Mouse (Mus musculus): ENCODE data around the gene Rbbp4. TPM values are rescaled to one million over a fixed set of nuclear protein-coding genes. Genes with fewer than 3 reads are reported as not detected.
A peak's percentile ranks its signal among the peaks of the same experiment; 100 is the strongest.

Gene Rbbp4
- polyA plus RNA-seq, 1 experiment from 2014 or later: 153 TPM

GRCm38 (mm10) chr4:129284685-129285084 lies 50.5 kb downstream of the Rbbp4 start:
- WGBS: 91% methylated on average over 2 of the region's 2 CpGs
- 0 out of 2 replicates have a peak, but pooled peaks cover 2% of the 10 kb centered on the region for H3K4me1 ChIP-seq (replicated peaks; ENCODE audit: control insufficient read depth, insufficient read depth)
- TF ChIP-seq CTCF (IDR thresholded peaks at IDR 0.05; ENCODE audit: low read depth): no peak
- TF ChIP-seq EP300 (optimal IDR thresholded peaks at IDR 0.05): no peak
- ATAC-seq (ENCODE audit: low FRiP score, low TSS enrichment): no peak
- no peak overlapping the region for H3K9ac ChIP-seq (ENCODE audit: low read length)
- H3K4me2 ChIP-seq (replicated peaks; ENCODE audit: low read depth): no peak overlapping the region
- DNase-seq (ENCODE audit: low spot score): no peak
- no peaks in the 10 kb centered on the region for H3K27me3 ChIP-seq (ENCODE audit: control insufficient read depth, insufficient read depth, low read length)
- no peak overlapping the region for H3K4me3 ChIP-seq (ENCODE audit: low read depth, low read length)
- H3K27ac ChIP-seq (replicated peaks): no peak overlapping the region
- H3K36me3 ChIP-seq (ENCODE audit: control insufficient read depth, insufficient read depth, low read length): no peaks in the 10 kb centered on the region
- H3K9me3 ChIP-seq (ENCODE audit: control insufficient read depth, low read length): no peaks in the 10 kb centered on the region

GRCm38 (mm10) chr4:129283226-129283625 lies 51.9 kb downstream of the Rbbp4 start:
- ATAC-seq (ENCODE audit: low FRiP score, low TSS enrichment): no peak
- no peak overlapping the region for H3K9ac ChIP-seq (ENCODE audit: low read length)
- 89% methylated on average over 5 of the region's 5 CpGs for WGBS
- TF ChIP-seq CTCF (IDR thresholded peaks at IDR 0.05; ENCODE audit: low read depth): no peak
- no peak for TF ChIP-seq EP300 (optimal IDR thresholded peaks at IDR 0.05)
- no peak overlapping the region for H3K27ac ChIP-seq (replicated peaks)
- H3K27me3 ChIP-seq (ENCODE audit: control insufficient read depth, insufficient read depth, low read length): no peaks in the 10 kb centered on the region
- no peaks in the 10 kb centered on the region for H3K9me3 ChIP-seq (ENCODE audit: control insufficient read depth, low read length)
- DNase-seq (ENCODE audit: low spot score): no peak
- no peaks in the 10 kb centered on the region for H3K36me3 ChIP-seq (ENCODE audit: control insufficient read depth, insufficient read depth, low read length)
- 0 out of 2 replicates have a peak, but pooled peaks cover 2% of the 10 kb centered on the region for H3K4me1 ChIP-seq (replicated peaks; ENCODE audit: control insufficient read depth, insufficient read depth)
- no peak overlapping the region for H3K4me3 ChIP-seq (ENCODE audit: low read depth, low read length)
- no peak overlapping the region for H3K4me2 ChIP-seq (replicated peaks; ENCODE audit: low read depth)

GRCm38 (mm10) chr4:129282786-129283185 lies 52.4 kb downstream of the Rbbp4 start:
- Histone ChIP-seq H3K4me2 (replicated peaks; ENCODE audit: low read depth) (no peak overlapping the region), H3K36me3 (ENCODE audit: control insufficient read depth, insufficient read depth, low read length) (no peaks in the 10 kb centered on the region), H3K9me3 (ENCODE audit: control insufficient read depth, low read length) (no peaks in the 10 kb centered on the region), H3K4me1 (replicated peaks; ENCODE audit: control insufficient read depth, insufficient read depth) (0 out of 2 replicates have a peak, but pooled peaks cover 2% of the 10 kb centered on the region), H3K27me3 (ENCODE audit: control insufficient read depth, insufficient read depth, low read length) (no peaks in the 10 kb centered on the region), H3K27ac (replicated peaks) (no peak overlapping the region), H3K9ac (ENCODE audit: low read length) (no peak overlapping the region), H3K4me3 (ENCODE audit: low read depth, low read length) (no peak overlapping the region)
- 70% methylated on average over 5 of the region's 5 CpGs for WGBS
- ATAC-seq (ENCODE audit: low FRiP score, low TSS enrichment) (no peak), DNase-seq (ENCODE audit: low spot score) (no peak)
- TF ChIP-seq EP300 (optimal IDR thresholded peaks at IDR 0.05) (no peak), CTCF (IDR thresholded peaks at IDR 0.05; ENCODE audit: low read depth) (no peak)

GRCm38 (mm10) chr4:129276453-129276865 lies 58.7 kb downstream of the Rbbp4 start:
- Histone ChIP-seq H3K4me1 (replicated peaks; ENCODE audit: control insufficient read depth, insufficient read depth) (no peaks in the 10 kb centered on the region), H3K27ac (replicated peaks) (no peak overlapping the region), H3K27me3 (ENCODE audit: control insufficient read depth, insufficient read depth, low read length) (no peaks in the 10 kb centered on the region), H3K4me3 (ENCODE audit: low read depth, low read length) (no peak overlapping the region), H3K9me3 (ENCODE audit: control insufficient read depth, low read length) (no peaks in the 10 kb centered on the region), H3K36me3 (ENCODE audit: control insufficient read depth, insufficient read depth, low read length) (no peaks in the 10 kb centered on the region), H3K4me2 (replicated peaks; ENCODE audit: low read depth) (no peak overlapping the region), H3K9ac (ENCODE audit: low read length) (no peak overlapping the region)
- DNase-seq (ENCODE audit: low spot score) (peak; percentile 97), ATAC-seq (ENCODE audit: low FRiP score, low TSS enrichment) (peak; percentile 58)
- WGBS: under 1% methylated on average over 18 of the region's 18 CpGs
- TF ChIP-seq EP300 (optimal IDR thresholded peaks at IDR 0.05): no peak
- TF ChIP-seq CTCF (IDR thresholded peaks at IDR 0.05; ENCODE audit: low read depth): peak; percentile 100

- Histone ChIP-seq H3K4me3 (ENCODE audit: low read depth, low read length) (peak overlapping the region; percentile 13; the same call in 1 of the 2 replicates), H3K9ac (ENCODE audit: low read length) (peak overlapping the region; percentile 47; the same call in 1 of the 2 replicates), H3K4me2 (replicated peaks; ENCODE audit: low read depth) (peak overlapping the region; percentile 20; the same call in 1 of the 2 replicates), H3K27ac (replicated peaks) (peak overlapping the region; percentile 83), H3K9me3 (ENCODE audit: control insufficient read depth, low read length) (no peaks in the 10 kb centered on the region), H3K36me3 (ENCODE audit: control insufficient read depth, insufficient read depth, low read length) (no peaks in the 10 kb centered on the region), H3K27me3 (ENCODE audit: control insufficient read depth, insufficient read depth, low read length) (no peaks in the 10 kb centered on the region), H3K4me1 (replicated peaks; ENCODE audit: control insufficient read depth, insufficient read depth) (no peaks in the 10 kb centered on the region)
- TF ChIP-seq EP300 (optimal IDR thresholded peaks at IDR 0.05) (no peak), CTCF (IDR thresholded peaks at IDR 0.05; ENCODE audit: low read depth) (peak; percentile 66)
- peak; percentile 69 for ATAC-seq (ENCODE audit: low FRiP score, low TSS enrichment)
- WGBS: 20% methylated on average over 5 of the region's 5 CpGs
- DNase-seq (ENCODE audit: low spot score): peak; percentile 91
Measured at GRCm38 (mm10) chr4:129272756-129273046, 62.5 kb downstream of the Rbbp4 start.

- TF ChIP-seq EP300 (optimal IDR thresholded peaks at IDR 0.05): no peak
- no peak for TF ChIP-seq CTCF (IDR thresholded peaks at IDR 0.05; ENCODE audit: low read depth)
- no peaks in the 10 kb centered on the region for H3K27me3 ChIP-seq (ENCODE audit: control insufficient read depth, insufficient read depth, low read length)
- peak overlapping the region; percentile 83 for H3K27ac ChIP-seq (replicated peaks)
- DNase-seq (ENCODE audit: low spot score) (peak; percentile 94), ATAC-seq (ENCODE audit: low FRiP score, low TSS enrichment) (peak; percentile 94)
- 17% methylated on average over 15 of the region's 15 CpGs for WGBS
- no peaks in the 10 kb centered on the region for H3K4me1 ChIP-seq (replicated peaks; ENCODE audit: control insufficient read depth, insufficient read depth)
- H3K9me3 ChIP-seq (ENCODE audit: control insufficient read depth, low read length): no peaks in the 10 kb centered on the region
- peak overlapping the region; percentile 13; the same call in 1 of the 2 replicates for H3K4me3 ChIP-seq (ENCODE audit: low read depth, low read length)
- H3K9ac ChIP-seq (ENCODE audit: low read length): peak overlapping the region; percentile 47; the same call in 1 of the 2 replicates
- H3K4me2 ChIP-seq (replicated peaks; ENCODE audit: low read depth): peak overlapping the region; percentile 25
- H3K36me3 ChIP-seq (ENCODE audit: control insufficient read depth, insufficient read depth, low read length): no peaks in the 10 kb centered on the region
Measured at GRCm38 (mm10) chr4:129271991-129272755, 63.0 kb downstream of the Rbbp4 start.
